In genomic region chr2:26916738-26917137, GRCm38 (mm10) we compare ENCODE assay signal across 8 mouse cellular contexts. TPM values are rescaled to one million over a fixed set of nuclear protein-coding genes. Genes with fewer than 3 reads are reported as not detected.
A peak's percentile ranks its signal among the peaks of the same experiment; 100 is the strongest.
DNase-seq lines count a peak whose midpoint lies in the region; ATAC-seq and TF ChIP-seq lines count a peak whose summit lies in the region.

No protein-coding gene starts in this region.

- H3K4me3 ChIP-seq in layer of hippocampus, adult 2 months: peak overlapping the region; percentile 95
- H3K4me3 ChIP-seq in embryonic facial prominence, embryonic 13.5 days: peak overlapping the region; percentile 75
- peak overlapping the region; percentile 89 for H3K4me3 ChIP-seq in intestine, embryonic 16.5 days (ENCODE audit: low read length)

- peak overlapping the region; percentile 85 for H3K9ac ChIP-seq in embryonic facial prominence, embryonic 13.5 days
- peak overlapping the region; percentile 89 for H3K9ac ChIP-seq in intestine, embryonic 16.5 days (ENCODE audit: low read depth, low read length)

- 2% methylated on average over 13 of the region's 13 CpGs for WGBS in embryonic facial prominence, embryonic 13.5 days
- WGBS in intestine, embryonic 16.5 days: 1% methylated on average over 13 of the region's 13 CpGs

- no peak for ATAC-seq in embryonic facial prominence, embryonic 13.5 days (ENCODE audit: insufficient number of reproducible peaks, insufficient read depth, low FRiP score, low TSS enrichment, low read depth)
- peak; percentile 8 for ATAC-seq in intestine, embryonic 16.5 days
- peak; percentile 13; the same call in 1 of the 2 replicates for ATAC-seq in monocyte, adult 5-6 weeks (replicated peaks; ENCODE audit: insufficient number of reproducible peaks, low FRiP score, low TSS enrichment, poor library complexity, severe bottlenecking)
- ATAC-seq in cerebellum, adult (ENCODE audit: insufficient number of reproducible peaks, low FRiP score, low TSS enrichment): no peak

- peak overlapping the region; percentile 94 for H3K27ac ChIP-seq in layer of hippocampus, adult 2 months
- H3K27ac ChIP-seq in embryonic facial prominence, embryonic 13.5 days: peak overlapping the region; percentile 74
- H3K27ac ChIP-seq in intestine, embryonic 16.5 days (ENCODE audit: low read length): peak overlapping the region; percentile 88

- TF ChIP-seq CTCF in layer of hippocampus, adult 2 months (conservative IDR thresholded peaks at IDR 0.05): no peak

- H3K27me3 ChIP-seq in embryonic facial prominence, embryonic 13.5 days: no peaks in the 10 kb centered on the region
- no peaks in the 10 kb centered on the region for H3K27me3 ChIP-seq in intestine, embryonic 16.5 days (replicated peaks; ENCODE audit: control insufficient read depth, insufficient read depth, low read length)

- peaks cover 43% of the 10 kb centered on the region for H3K4me1 ChIP-seq in embryonic facial prominence, embryonic 13.5 days
- H3K4me1 ChIP-seq in intestine, embryonic 16.5 days (ENCODE audit: control insufficient read depth, insufficient read depth, low read length): peaks cover 36% of the 10 kb centered on the region

- DNase-seq in layer of hippocampus, adult 2 months (ENCODE audit: low spot score in 2 of 2): no peak
- DNase-seq in layer of hippocampus, adult 11-12 months (ENCODE audit: low spot score): no peak
- no peak for DNase-seq in spleen, postnatal 14 days (ENCODE audit: low spot score in 2 of 2)
- DNase-seq in spleen, postnatal 10 days (ENCODE audit: low spot score in 2 of 2): no peak

- peaks cover 70% of the 10 kb centered on the region for H3K36me3 ChIP-seq in embryonic facial prominence, embryonic 13.5 days
- H3K36me3 ChIP-seq in intestine, embryonic 16.5 days (ENCODE audit: control insufficient read depth, insufficient read depth, low read length): peaks cover 36% of the 10 kb centered on the region

- H3K9me3 ChIP-seq in embryonic facial prominence, embryonic 13.5 days: no peaks in the 10 kb centered on the region
- no peaks in the 10 kb centered on the region for H3K9me3 ChIP-seq in intestine, embryonic 16.5 days (ENCODE audit: control insufficient read depth, low read length)

- H3K4me2 ChIP-seq in embryonic facial prominence, embryonic 13.5 days: peak overlapping the region; percentile 97
- H3K4me2 ChIP-seq in intestine, embryonic 16.5 days (ENCODE audit: low read depth, low read length): peak overlapping the region; percentile 92

RNA-seq across cellular contexts. Expression of gene Surf1, which starts 0.4 kb away (rescaled TPM):
- 100 to 1,000 TPM in 1 of 2 experiments, 10 to 100 TPM in 1; 96.7 to 101 TPM for total RNA-seq in layer of hippocampus, adult 2 months (2021)
- polyA plus RNA-seq in embryonic facial prominence, embryonic 13.5 days (2015; fragmentation: Nextera tagmentation; extraction: Ambion mirVana): 54.1 and 63.3 TPM in 2 replicates
- 76.1 and 83.5 TPM in 2 replicates for polyA plus RNA-seq in intestine, embryonic 16.5 days (2015; fragmentation: Nextera tagmentation; extraction: Ambion mirVana)
- 60.1 to 86.2 TPM (median 60.4 TPM) in 3 replicates for total RNA-seq in monocyte, adult 5-6 weeks (2017)

RNA-seq across cellular contexts. Expression of gene Surf2, which starts 0.6 kb away (rescaled TPM):
- total RNA-seq in layer of hippocampus, adult 2 months (2021): 10 to 100 TPM; 35.9 to 36.9 TPM
- 49.0 and 49.1 TPM in 2 replicates for polyA plus RNA-seq in embryonic facial prominence, embryonic 13.5 days (2015; fragmentation: Nextera tagmentation; extraction: Ambion mirVana)
- polyA plus RNA-seq in intestine, embryonic 16.5 days (2015; fragmentation: Nextera tagmentation; extraction: Ambion mirVana): 41.9 and 45.9 TPM in 2 replicates
- 42.5 to 69.7 TPM (median 48.7 TPM) in 3 replicates for total RNA-seq in monocyte, adult 5-6 weeks (2017)

RNA-seq across cellular contexts. Expression of gene Rpl7a, which starts 6.2 kb away (rescaled TPM):
- 100 to 1,000 TPM; 245 to 261 TPM for total RNA-seq in layer of hippocampus, adult 2 months (2021)
- polyA plus RNA-seq in embryonic facial prominence, embryonic 13.5 days (2015; fragmentation: Nextera tagmentation; extraction: Ambion mirVana): 596 and 711 TPM in 2 replicates
- 575 and 620 TPM in 2 replicates for polyA plus RNA-seq in intestine, embryonic 16.5 days (2015; fragmentation: Nextera tagmentation; extraction: Ambion mirVana)
- total RNA-seq in monocyte, adult 5-6 weeks (2017): 929 to 1,174 TPM (median 1,019 TPM) in 3 replicates

RNA-seq across cellular contexts. Expression of gene Med22, which starts 6.3 kb away (rescaled TPM):
- 10 to 100 TPM; 44.6 to 46.5 TPM for total RNA-seq in layer of hippocampus, adult 2 months (2021)
- polyA plus RNA-seq in embryonic facial prominence, embryonic 13.5 days (2015; fragmentation: Nextera tagmentation; extraction: Ambion mirVana): 55.1 and 60.5 TPM in 2 replicates
- 36.1 and 39.4 TPM in 2 replicates for polyA plus RNA-seq in intestine, embryonic 16.5 days (2015; fragmentation: Nextera tagmentation; extraction: Ambion mirVana)
- total RNA-seq in monocyte, adult 5-6 weeks (2017): 9.1 to 14.0 TPM (median 13.6 TPM) in 3 replicates

RNA-seq across cellular contexts. Expression of gene Surf6, which starts 14.1 kb away (rescaled TPM):
- total RNA-seq in layer of hippocampus, adult 2 months (2021): 10 to 100 TPM; 24.3 to 27.6 TPM
- 32.9 and 33.1 TPM in 2 replicates for polyA plus RNA-seq in embryonic facial prominence, embryonic 13.5 days (2015; fragmentation: Nextera tagmentation; extraction: Ambion mirVana)
- polyA plus RNA-seq in intestine, embryonic 16.5 days (2015; fragmentation: Nextera tagmentation; extraction: Ambion mirVana): 21.0 and 23.3 TPM in 2 replicates
- total RNA-seq in monocyte, adult 5-6 weeks (2017): 40.7 to 45.0 TPM (median 41.6 TPM) in 3 replicates

Comparison
In these comparisons a context has a peak if more than half of its experiments do, and no peak if none do; other contexts are left out.
1. ATAC-seq: peak in intestine, embryonic 16.5 days (single experiment) and monocyte, adult 5-6 weeks (single experiment); none in embryonic facial prominence, embryonic 13.5 days (single experiment) and cerebellum, adult (single experiment).
2. Peak in every context shown above with its lines, with median percentiles within 50 percentile points of each other: H3K27ac ChIP-seq and H3K4me3 ChIP-seq.